Comparison of ENCODE assay signal across 20 mouse cellular contexts in the genomic region with DNA sequence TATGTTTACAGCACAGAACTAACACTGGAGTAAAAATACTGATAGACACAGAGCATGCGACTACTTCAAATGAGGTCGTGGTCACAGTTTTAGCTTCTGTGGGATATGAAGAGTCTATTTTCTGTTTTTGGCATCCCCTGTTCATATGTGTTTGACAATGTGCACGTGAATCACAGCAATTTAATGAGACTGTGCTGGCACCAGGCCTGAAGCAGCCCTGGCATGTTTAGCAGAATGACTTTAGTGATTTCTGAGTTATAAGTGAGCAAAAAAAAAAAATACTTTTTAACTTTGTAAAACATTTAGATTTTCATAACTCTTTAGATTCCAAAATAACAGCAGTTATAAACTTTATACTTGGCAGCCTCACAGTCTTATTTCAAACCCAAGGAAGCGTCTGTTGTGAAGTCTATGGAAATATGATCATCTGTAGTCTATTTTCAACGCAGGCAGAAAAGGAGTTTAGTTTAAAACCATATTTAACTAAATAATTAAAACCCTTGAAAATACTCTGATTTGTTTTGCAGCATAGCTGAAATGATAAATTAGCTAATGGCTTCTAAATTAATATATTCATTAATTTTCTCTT.
DNase-seq lines count a peak whose midpoint lies in the region; ATAC-seq and TF ChIP-seq lines count a peak whose summit lies in the region.
"Had no signal": no experiment of that assay in that cellular context is flagged by ENCODE, and none has a peak within 500 bp of the region (broad histone marks: within the 10 kb centered on the region; RNA-seq: fewer than 3 reads in every experiment).

No protein-coding gene starts in this region.

- no peak overlapping the region for H3K27ac ChIP-seq in forebrain, embryonic 16.5 days (ENCODE audit: low read length)
- H3K27ac ChIP-seq in kidney, adult 2 months (ENCODE audit: insufficient read depth, low read depth, low read length): no peak overlapping the region
- H3K27ac ChIP-seq: embryonic facial prominence, embryonic 15.5 days; gastrocnemius, adult 2 months; heart, embryonic 15.5 days; hindbrain, embryonic 12.5 days; midbrain, embryonic 10.5 days; neural tube, embryonic 15.5 days had no signal

- intact Hi-C loops in gastrocnemius, postnatal 14 days (cut with DNase I; ENCODE audit: low total_unique reads): no loop called here

- 50% methylated on average over 5 of the region's 5 CpGs for WGBS in forebrain, embryonic 16.5 days
- WGBS in kidney, adult 2 months: 67% methylated on average over 5 of the region's 5 CpGs

- no peaks in the 10 kb centered on the region for H3K4me1 ChIP-seq in forebrain, embryonic 16.5 days (replicated peaks; ENCODE audit: control insufficient read depth, insufficient read depth, low read length)
- H3K4me1 ChIP-seq in kidney, adult 2 months (ENCODE audit: control insufficient read depth, insufficient read depth, low read length): no peaks in the 10 kb centered on the region
- H3K4me1 ChIP-seq: embryonic facial prominence, embryonic 15.5 days; heart, embryonic 15.5 days; hindbrain, embryonic 12.5 days; midbrain, embryonic 10.5 days; neural tube, embryonic 15.5 days had no signal

- no peak overlapping the region for H3K4me2 ChIP-seq in forebrain, embryonic 16.5 days (ENCODE audit: low read length)
- H3K4me2 ChIP-seq: embryonic facial prominence, embryonic 15.5 days; heart, embryonic 15.5 days; hindbrain, embryonic 12.5 days; liver, embryonic 11.5 days; neural tube, embryonic 15.5 days had no signal

- TF ChIP-seq CTCF in kidney, adult 2 months (conservative IDR thresholded peaks at IDR 0.05; ENCODE audit: insufficient read depth, insufficient read length, low read depth, low read length): no peak

- no peak for DNase-seq in frontal cortex, postnatal 25 days (ENCODE audit: low spot score in 2 of 2)
- DNase-seq in layer of hippocampus, postnatal 10 days (ENCODE audit: low spot score in 2 of 2): peak; percentile 16 to 28
- DNase-seq in right cerebral cortex, postnatal 14 days: peak; percentile 48
- no peak for DNase-seq in kidney, adult 2 months
- no peak for DNase-seq in gastrocnemius, postnatal 14 days
- DNase-seq: cerebellum, adult 11 months; gastrocnemius, adult 2 months; heart, adult 18-20 months; kidney, postnatal 25 days; lung, postnatal 10 days; retina, postnatal 1 day had no signal

- no peak overlapping the region for H3K9ac ChIP-seq in forebrain, embryonic 16.5 days (replicated peaks; ENCODE audit: low read depth, low read length)
- H3K9ac ChIP-seq: embryonic facial prominence, embryonic 15.5 days; heart, embryonic 15.5 days; hindbrain, embryonic 12.5 days; neural tube, embryonic 15.5 days had no signal

- H3K9me3 ChIP-seq in forebrain, embryonic 16.5 days (ENCODE audit: control insufficient read depth, low read length): no peaks in the 10 kb centered on the region
- H3K9me3 ChIP-seq: embryonic facial prominence, embryonic 15.5 days; heart, embryonic 15.5 days; hindbrain, embryonic 12.5 days; midbrain, embryonic 10.5 days; neural tube, embryonic 15.5 days had no signal

- no peaks in the 10 kb centered on the region for H3K27me3 ChIP-seq in forebrain, embryonic 16.5 days (replicated peaks; ENCODE audit: control insufficient read depth, insufficient read depth, low read length)
- no peaks in the 10 kb centered on the region for H3K27me3 ChIP-seq in kidney, adult 2 months (replicated peaks; ENCODE audit: control insufficient read depth, insufficient read depth, low read length)
- H3K27me3 ChIP-seq: embryonic facial prominence, embryonic 15.5 days; heart, embryonic 15.5 days; hindbrain, embryonic 12.5 days; neural tube, embryonic 15.5 days had no signal

- TF ChIP-seq POLR2A in kidney, adult 2 months (IDR thresholded peaks at IDR 0.05; ENCODE audit: low read depth, low read length): no peak

- peak; percentile 64 for ATAC-seq in frontal cortex, adult (ENCODE audit: low TSS enrichment)
- peak; percentile 79 for ATAC-seq in forebrain, embryonic 16.5 days
- ATAC-seq: intestine, postnatal 0 days had no signal

- no peak overlapping the region for H3K4me3 ChIP-seq in forebrain, embryonic 16.5 days (replicated peaks; ENCODE audit: low read length)
- no peak overlapping the region for H3K4me3 ChIP-seq in kidney, adult 2 months (ENCODE audit: insufficient read depth, low read depth, low read length)
- H3K4me3 ChIP-seq: embryonic facial prominence, embryonic 15.5 days; gastrocnemius, adult 2 months; heart, embryonic 15.5 days; hindbrain, embryonic 12.5 days; midbrain, embryonic 10.5 days; neural tube, embryonic 15.5 days had no signal

- no peaks in the 10 kb centered on the region for H3K36me3 ChIP-seq in forebrain, embryonic 16.5 days (ENCODE audit: control insufficient read depth, insufficient read depth)
- no peaks in the 10 kb centered on the region for H3K36me3 ChIP-seq in kidney, adult 2 months (ENCODE audit: control insufficient read depth, insufficient read depth, low read length)
- H3K36me3 ChIP-seq: embryonic facial prominence, embryonic 15.5 days; heart, embryonic 15.5 days; hindbrain, embryonic 12.5 days; midbrain, embryonic 10.5 days; neural tube, embryonic 15.5 days had no signal

Comparison
In these comparisons a context has a peak if more than half of its experiments do, and no peak if none do; other contexts are left out.
1. DNase-seq: peak in layer of hippocampus, postnatal 10 days (2 of 2) and right cerebral cortex, postnatal 14 days (single experiment); none in frontal cortex, postnatal 25 days (0 of 2), kidney, adult 2 months (single experiment) and gastrocnemius, postnatal 14 days (single experiment).